Mouse (Mus musculus) heart, embryonic 11.5 days (tissue): ENCODE results near the gene Tmem30b. TPM values are rescaled to one million over a fixed set of nuclear protein-coding genes. Genes with fewer than 3 reads are reported as not detected.
"Not testable (repeated sequence)": the region's sequence is repeated elsewhere in the genome, so short reads cannot be mapped to it uniquely, and the experiment has no call there.

Experiments
- ATAC-seq: fragments of 200-750 bp; cut with Nextera tagmentation; replicated peaks from 2 replicates; pipeline ENCODE4 v1.8.0; 2017; ENCODE audit warnings: moderate library complexity; ENCODE audit not compliant: insufficient number of reproducible peaks, low FRiP score, low TSS enrichment
- H3K27ac ChIP-seq: fragments of 300-500 bp; sonication (generic); 2 replicates; pipeline ENCODE4 v1.5.1; 2014; ENCODE audit warnings: mild to moderate bottlenecking, low read depth, low read length
- H3K27me3 ChIP-seq: fragments of 300-500 bp; sonication (generic); 2 replicates; pipeline ENCODE4 v1.6.1; 2014; ENCODE audit warnings: mild to moderate bottlenecking, low read length, mixed read lengths; ENCODE audit not compliant: control insufficient read depth, insufficient read depth
- H3K36me3 ChIP-seq: fragments of 300-500 bp; sonication (generic); 2 replicates; pipeline ENCODE4 v1.6.1; 2014; ENCODE audit warnings: mild to moderate bottlenecking, low read length, moderate library complexity, mixed read lengths; ENCODE audit not compliant: control insufficient read depth, insufficient read depth
- H3K4me1 ChIP-seq: fragments of 300-500 bp; sonication (generic); 2 replicates; pipeline ENCODE4 v1.6.1; 2014; ENCODE audit warnings: low read length; ENCODE audit not compliant: control insufficient read depth, insufficient read depth
- H3K4me2 ChIP-seq: fragments of 300-500 bp; sonication (generic); 2 replicates; pipeline ENCODE4 v1.6.1; 2014; ENCODE audit warnings: mild to moderate bottlenecking, moderate library complexity
- H3K4me3 ChIP-seq: fragments of 300-500 bp; sonication (generic); 2 replicates; pipeline ENCODE4 v1.5.1; 2014; ENCODE audit warnings: low read depth, low read length
- H3K9ac ChIP-seq: fragments of 300-500 bp; sonication (generic); 2 replicates; pipeline ENCODE4 v1.6.1; 2014; ENCODE audit warnings: mild to moderate bottlenecking, low read depth, low read length, moderate library complexity
- H3K9me3 ChIP-seq: fragments of 300-500 bp; sonication (generic); replicated peaks from 2 replicates; pipeline ENCODE4 v1.6.1; 2016; ENCODE audit warnings: low read length; ENCODE audit not compliant: control insufficient read depth
- WGBS: fragments of 180-500 bp; shearing (Covaris S2); extraction: QIAGEN DNeasy Blood & Tissue Kit; methylation state at CpG from one replicate; pipeline ENCODE4 v1.1.7; 2014; ENCODE audit not compliant: insufficient replicate concordance; 5-methylcytosine and 5-hydroxymethylcytosine counted together
- polyA plus RNA-seq: library from polyadenylated mRNA; unstranded; fragments of >200 nt; fragmentation: Nextera tagmentation; extraction: Ambion mirVana; gene quantifications from 2 replicates; pipeline ENCODE4 v1.2.1, GENCODE M21; 2014

The Tmem30b gene
- polyA plus RNA-seq, 1 experiment from 2014 or later = 0.30 TPM

- H3K4me2 ChIP-seq = peak overlapping the region; percentile 68
- H3K4me1 ChIP-seq = no peaks in the 10 kb centered on the region
- WGBS = 13% methylated on average over 21 of the region's 21 CpGs
- H3K9ac ChIP-seq = peak overlapping the region; percentile 53
- ATAC-seq = no peak
- no peak overlapping the region for H3K27ac ChIP-seq
- no peaks in the 10 kb centered on the region for H3K9me3 ChIP-seq
- H3K27me3 ChIP-seq = 0 out of 2 replicates have a peak, but pooled peaks cover 2% of the 10 kb centered on the region
- no peaks in the 10 kb centered on the region for H3K36me3 ChIP-seq
- peak overlapping the region; percentile 38 for H3K4me3 ChIP-seq
These were observed 18.8 kb upstream of the Tmem30b start for GRCm38 (mm10) chr12:73564795-73565619.

- no peaks in the 10 kb centered on the region for H3K4me1 ChIP-seq
- no peaks in the 10 kb centered on the region for H3K9me3 ChIP-seq
- H3K27ac ChIP-seq = no peak overlapping the region
- no peak overlapping the region for H3K4me3 ChIP-seq
- 0 out of 2 replicates have a peak, but pooled peaks cover 2% of the 10 kb centered on the region for H3K27me3 ChIP-seq
- H3K36me3 ChIP-seq = no peaks in the 10 kb centered on the region
- no peak overlapping the region for H3K9ac ChIP-seq
- WGBS = 12% methylated on average over 10 of the region's 10 CpGs
- H3K4me2 ChIP-seq = no peak overlapping the region
- no peak for ATAC-seq
These were observed 18.0 kb upstream of the Tmem30b start for GRCm38 (mm10) chr12:73564176-73564575.

- H3K9me3 ChIP-seq, H3K9ac ChIP-seq, H3K4me1 ChIP-seq, H3K27ac ChIP-seq, H3K36me3 ChIP-seq, H3K4me3 ChIP-seq, ATAC-seq, H3K4me2 ChIP-seq, H3K27me3 ChIP-seq: not testable (repeated sequence)
- 79% methylated on average over 6 of the region's 6 CpGs for WGBS
These were observed 16.9 kb upstream of the Tmem30b start for GRCm38 (mm10) chr12:73563122-73563521.

GRCm38 (mm10) chr12:73560091-73560490, 13.9 kb upstream of the Tmem30b start:
- no peaks in the 10 kb centered on the region for H3K36me3 ChIP-seq
- H3K4me3 ChIP-seq = no peak overlapping the region
- WGBS = 46% methylated on average over 7 of the region's 7 CpGs
- no peaks in the 10 kb centered on the region for H3K27me3 ChIP-seq
- H3K4me2 ChIP-seq = no peak overlapping the region
- no peak overlapping the region for H3K9ac ChIP-seq
- no peaks in the 10 kb centered on the region for H3K4me1 ChIP-seq
- no peak overlapping the region for H3K27ac ChIP-seq
- H3K9me3 ChIP-seq = no peaks in the 10 kb centered on the region
- no peak for ATAC-seq

GRCm38 (mm10) chr12:73558525-73559195, 12.5 kb upstream of the Tmem30b start:
- Histone ChIP-seq H3K4me3 (no peak overlapping the region), H3K36me3 (no peaks in the 10 kb centered on the region), H3K9ac (no peak overlapping the region), H3K27me3 (no peaks in the 10 kb centered on the region), H3K4me2 (no peak overlapping the region), H3K4me1 (no peaks in the 10 kb centered on the region), H3K27ac (no peak overlapping the region), H3K9me3 (no peaks in the 10 kb centered on the region)
- ATAC-seq = no peak
- WGBS = 80% methylated on average over 20 of the region's 20 CpGs

- Histone ChIP-seq H3K9me3 (no peaks in the 10 kb centered on the region), H3K4me2 (no peak overlapping the region), H3K27me3 (peaks cover 7% of the 10 kb centered on the region), H3K4me1 (no peaks in the 10 kb centered on the region), H3K36me3 (no peaks in the 10 kb centered on the region), H3K4me3 (no peak overlapping the region), H3K27ac (no peak overlapping the region), H3K9ac (no peak overlapping the region)
- 0 out of 2 replicates have a peak, but pooled peaks have one; percentile 31 for ATAC-seq
- 5% methylated on average over 5 of the region's 5 CpGs for WGBS
These were observed 8.0 kb upstream of the Tmem30b start for GRCm38 (mm10) chr12:73554155-73554554.

GRCm38 (mm10) chr12:73548259-73548658, 2.1 kb upstream of the Tmem30b start:
- Histone ChIP-seq H3K4me3 (no peak overlapping the region), H3K27ac (no peak overlapping the region), H3K4me1 (peaks cover 6% of the 10 kb centered on the region; the same call in 1 of the 2 replicates), H3K27me3 (peaks cover 56% of the 10 kb centered on the region), H3K9me3 (no peaks in the 10 kb centered on the region), H3K36me3 (no peaks in the 10 kb centered on the region), H3K4me2 (no peak overlapping the region), H3K9ac (no peak overlapping the region)
- no peak for ATAC-seq
- 56% methylated on average over 8 of the region's 8 CpGs for WGBS

- WGBS = 27% methylated on average over 10 of the region's 10 CpGs
- H3K4me1 ChIP-seq = peaks cover 6% of the 10 kb centered on the region; the same call in 1 of the 2 replicates
- no peak overlapping the region for H3K4me2 ChIP-seq
- H3K9ac ChIP-seq = no peak overlapping the region
- H3K27ac ChIP-seq = no peak overlapping the region
- no peaks in the 10 kb centered on the region for H3K9me3 ChIP-seq
- H3K27me3 ChIP-seq = peaks cover 56% of the 10 kb centered on the region
- ATAC-seq = no peak
- no peak overlapping the region for H3K4me3 ChIP-seq
- no peaks in the 10 kb centered on the region for H3K36me3 ChIP-seq
These were observed 1.5 kb upstream of the Tmem30b start for GRCm38 (mm10) chr12:73547646-73548045.
